24 mouse cellular contexts compared by ENCODE assay signal in the genomic region with DNA sequence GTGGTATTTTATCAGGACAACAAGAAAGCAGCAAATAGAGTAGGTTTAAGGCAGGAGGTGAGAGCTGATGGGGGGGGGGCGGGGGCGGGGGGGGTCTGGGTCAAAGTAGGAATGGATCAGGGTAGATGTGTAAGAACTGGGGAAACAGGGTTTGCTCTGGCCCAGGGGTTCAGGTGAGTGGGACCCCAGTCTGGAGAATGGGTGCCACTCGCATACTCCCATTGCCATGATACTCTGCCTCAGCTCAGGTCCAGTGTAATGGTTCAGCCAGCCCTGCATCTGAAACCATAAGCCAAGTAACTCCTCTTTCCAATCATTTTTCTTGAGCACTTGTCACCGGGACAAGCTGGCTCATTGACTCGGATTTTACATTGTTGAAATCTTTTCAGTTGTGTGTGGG. TPM values are rescaled to one million over a fixed set of nuclear protein-coding genes. Genes with fewer than 3 reads are reported as not detected.
DNase-seq lines count a peak whose midpoint lies in the region; ATAC-seq lines count a peak whose summit lies in the region.
"Had no signal": no experiment of that assay in that cellular context is flagged by ENCODE, and none has a peak within 500 bp of the region (broad histone marks: within the 10 kb centered on the region; RNA-seq: fewer than 3 reads in every experiment).

No protein-coding gene starts in this region.

- H3K27me3 ChIP-seq in hindbrain, embryonic 11.5 days (ENCODE audit: control insufficient read depth, insufficient read depth, low read length) = no peaks in the 10 kb centered on the region
- H3K27me3 ChIP-seq in hindbrain, embryonic 14.5 days (ENCODE audit: control insufficient read depth, insufficient read depth, low read length) = no peaks in the 10 kb centered on the region
- H3K27me3 ChIP-seq in neural tube, embryonic 11.5 days (ENCODE audit: control insufficient read depth, insufficient read depth, low read length) = no peaks in the 10 kb centered on the region
- no peaks in the 10 kb centered on the region for H3K27me3 ChIP-seq in midbrain, embryonic 15.5 days (replicated peaks)

- ATAC-seq in hindbrain, embryonic 11.5 days (ENCODE audit: low FRiP score) = peak; percentile 51
- ATAC-seq in hindbrain, embryonic 14.5 days (ENCODE audit: low FRiP score) = no peak
- ATAC-seq in neural tube, embryonic 11.5 days (ENCODE audit: insufficient read depth, low FRiP score, low TSS enrichment) = peak; percentile 24; the same call in 1 of the 2 replicates
- ATAC-seq in midbrain, embryonic 15.5 days (replicated peaks) = peak; percentile 43; the same call in 1 of the 2 replicates

- no peaks in the 10 kb centered on the region for H3K9me3 ChIP-seq in hindbrain, embryonic 11.5 days (ENCODE audit: control insufficient read depth, low read length)
- H3K9me3 ChIP-seq in hindbrain, embryonic 14.5 days (ENCODE audit: control insufficient read depth, low read length) = no peaks in the 10 kb centered on the region
- H3K9me3 ChIP-seq in neural tube, embryonic 11.5 days (ENCODE audit: control insufficient read depth, low read length) = no peaks in the 10 kb centered on the region
- no peaks in the 10 kb centered on the region for H3K9me3 ChIP-seq in midbrain, embryonic 15.5 days
- H3K9me3 ChIP-seq: heart, embryonic 13.5 days had no signal

- no peaks in the 10 kb centered on the region for H3K36me3 ChIP-seq in hindbrain, embryonic 11.5 days (ENCODE audit: control insufficient read depth, insufficient read depth, low read length)
- H3K36me3 ChIP-seq in hindbrain, embryonic 14.5 days (replicated peaks; ENCODE audit: control insufficient read depth, insufficient read depth) = no peaks in the 10 kb centered on the region
- H3K36me3 ChIP-seq in neural tube, embryonic 11.5 days (ENCODE audit: control insufficient read depth, insufficient read depth, low read length) = no peaks in the 10 kb centered on the region
- H3K36me3 ChIP-seq in midbrain, embryonic 15.5 days (replicated peaks) = no peaks in the 10 kb centered on the region
- H3K36me3 ChIP-seq: heart, embryonic 13.5 days had no signal

- no peak overlapping the region for H3K4me3 ChIP-seq in hindbrain, embryonic 11.5 days (ENCODE audit: low read depth, low read length)
- H3K4me3 ChIP-seq in hindbrain, embryonic 14.5 days (replicated peaks; ENCODE audit: low read length) = no peak overlapping the region
- no peak overlapping the region for H3K4me3 ChIP-seq in neural tube, embryonic 11.5 days (ENCODE audit: low read depth, low read length)
- H3K4me3 ChIP-seq in midbrain, embryonic 15.5 days = no peak overlapping the region
- H3K4me3 ChIP-seq: myocyte had no signal

- H3K9ac ChIP-seq in hindbrain, embryonic 11.5 days (ENCODE audit: low read depth, low read length) = no peak overlapping the region
- no peak overlapping the region for H3K9ac ChIP-seq in hindbrain, embryonic 14.5 days
- H3K9ac ChIP-seq in neural tube, embryonic 11.5 days (ENCODE audit: low read length) = no peak overlapping the region
- H3K9ac ChIP-seq in midbrain, embryonic 15.5 days = no peak overlapping the region

- H3K4me2 ChIP-seq in hindbrain, embryonic 11.5 days (replicated peaks; ENCODE audit: low read depth, low read length) = no peak overlapping the region
- H3K4me2 ChIP-seq in hindbrain, embryonic 14.5 days (replicated peaks) = no peak overlapping the region
- H3K4me2 ChIP-seq in neural tube, embryonic 11.5 days (ENCODE audit: low read depth) = no peak overlapping the region
- no peak overlapping the region for H3K4me2 ChIP-seq in midbrain, embryonic 15.5 days

- WGBS in hindbrain, embryonic 11.5 days = 79% methylated on average over 5 of the region's 5 CpGs
- 77% methylated on average over 5 of the region's 5 CpGs for WGBS in hindbrain, embryonic 14.5 days
- WGBS in neural tube, embryonic 11.5 days = 83% methylated on average over 5 of the region's 5 CpGs
- 83% methylated on average over 5 of the region's 5 CpGs for WGBS in midbrain, embryonic 15.5 days

- DNase-seq in hindbrain, embryonic 11.5 days (ENCODE audit: low spot score) = no peak
- DNase-seq in hindbrain, embryonic 14.5 days (ENCODE audit: low spot score) = no peak
- no peak for DNase-seq in neural tube, embryonic 11.5 days (ENCODE audit: low spot score)
- no peak for DNase-seq in neural tube, embryonic 10.5 days (ENCODE audit: extremely low spot score, low spot score)
- DNase-seq in gastrocnemius, adult 18-20 months (ENCODE audit: low spot score) = no peak
- DNase-seq in kidney, postnatal 4 days = no peak

- H3K27ac ChIP-seq in hindbrain, embryonic 11.5 days (ENCODE audit: low read depth, low read length) = no peak overlapping the region
- H3K27ac ChIP-seq in hindbrain, embryonic 14.5 days = no peak overlapping the region
- no peak overlapping the region for H3K27ac ChIP-seq in neural tube, embryonic 11.5 days (ENCODE audit: low read depth, low read length)
- no peak overlapping the region for H3K27ac ChIP-seq in midbrain, embryonic 15.5 days
- H3K27ac ChIP-seq: heart, embryonic 13.5 days; stomach, postnatal 0 days had no signal

- H3K4me1 ChIP-seq in hindbrain, embryonic 11.5 days (replicated peaks; ENCODE audit: control insufficient read depth, insufficient read depth, low read length) = no peaks in the 10 kb centered on the region
- no peaks in the 10 kb centered on the region for H3K4me1 ChIP-seq in hindbrain, embryonic 14.5 days (replicated peaks; ENCODE audit: control insufficient read depth, insufficient read depth, low read length)
- H3K4me1 ChIP-seq in neural tube, embryonic 11.5 days (ENCODE audit: control insufficient read depth, insufficient read depth, low read length) = no peaks in the 10 kb centered on the region; the same call in 1 of the 2 replicates
- peaks cover 7% of the 10 kb centered on the region; the same call in 1 of the 2 replicates for H3K4me1 ChIP-seq in midbrain, embryonic 15.5 days

RNA-seq across cellular contexts. Expression of a gene that starts 38.5 kb away (rescaled TPM):
- polyA plus RNA-seq in hindbrain, embryonic 11.5 days (2014; fragmentation: Nextera tagmentation; extraction: Ambion mirVana) = 0.07 and 0.32 TPM in 2 replicates
- polyA plus RNA-seq in hindbrain, embryonic 14.5 days (2014; fragmentation: Nextera tagmentation; extraction: Ambion mirVana) = 0.09 TPM in 1 of 2 replicates, not detected in the other
- 0.11 TPM in 1 of 2 replicates, not detected in the other for polyA plus RNA-seq in neural tube, embryonic 11.5 days (2014; fragmentation: Nextera tagmentation; extraction: Ambion mirVana)
- polyA plus RNA-seq in midbrain, embryonic 15.5 days (2015; fragmentation: Nextera tagmentation; extraction: Ambion mirVana) = 0.13 and 0.28 TPM in 2 replicates
- not detected for total RNA-seq in gastrocnemius, adult 18-20 months (2021)
- total RNA-seq: adrenal gland, adult 2 months; gastrocnemius, postnatal 10 days; heart, adult 18-20 months; heart, postnatal 36 days; layer of hippocampus, adult 18-20 months; layer of hippocampus, postnatal 36 days; left cerebral cortex, postnatal 14 days; megakaryocyte, adult 5-6 weeks had no signal
- polyA plus RNA-seq: adrenal gland, adult 2 months; liver, embryonic 16.5 days had no signal

RNA-seq across cellular contexts. Expression of a gene that starts 42.6 kb away (rescaled TPM):
- polyA plus RNA-seq in hindbrain, embryonic 11.5 days (2014; fragmentation: Nextera tagmentation; extraction: Ambion mirVana) = not detected in 2 replicates
- not detected in 2 replicates for polyA plus RNA-seq in hindbrain, embryonic 14.5 days (2014; fragmentation: Nextera tagmentation; extraction: Ambion mirVana)
- not detected in 2 replicates for polyA plus RNA-seq in neural tube, embryonic 11.5 days (2014; fragmentation: Nextera tagmentation; extraction: Ambion mirVana)
- not detected in 2 replicates for polyA plus RNA-seq in midbrain, embryonic 15.5 days (2015; fragmentation: Nextera tagmentation; extraction: Ambion mirVana)
- not detected for total RNA-seq in gastrocnemius, adult 18-20 months (2021)
- total RNA-seq: adrenal gland, adult 2 months; gastrocnemius, postnatal 10 days; heart, adult 18-20 months; heart, postnatal 36 days; layer of hippocampus, adult 18-20 months; layer of hippocampus, postnatal 36 days; left cerebral cortex, postnatal 14 days; megakaryocyte, adult 5-6 weeks had no signal
- polyA plus RNA-seq: adrenal gland, adult 2 months; C2C12; frontal cortex, adult 2 months; heart, embryonic 13.5 days; intestine, embryonic 16.5 days; kidney, embryonic 16.5 days; liver, embryonic 16.5 days; myocyte; stomach, postnatal 0 days had no signal

RNA-seq across cellular contexts. Expression of a gene that starts 58.9 kb away (rescaled TPM):
- polyA plus RNA-seq in hindbrain, embryonic 11.5 days (2014; fragmentation: Nextera tagmentation; extraction: Ambion mirVana) = 0.25 TPM in 1 of 2 replicates, not detected in the other
- not detected in 2 replicates for polyA plus RNA-seq in hindbrain, embryonic 14.5 days (2014; fragmentation: Nextera tagmentation; extraction: Ambion mirVana)
- 0.13 TPM in 1 of 2 replicates, not detected in the other for polyA plus RNA-seq in neural tube, embryonic 11.5 days (2014; fragmentation: Nextera tagmentation; extraction: Ambion mirVana)
- polyA plus RNA-seq in midbrain, embryonic 15.5 days (2015; fragmentation: Nextera tagmentation; extraction: Ambion mirVana) = not detected in 2 replicates
- not detected for total RNA-seq in gastrocnemius, adult 18-20 months (2021)
- total RNA-seq: adrenal gland, adult 2 months; gastrocnemius, postnatal 10 days; heart, adult 18-20 months; heart, postnatal 36 days; layer of hippocampus, adult 18-20 months; layer of hippocampus, postnatal 36 days; left cerebral cortex, postnatal 14 days had no signal
- polyA plus RNA-seq: C2C12; frontal cortex, adult 2 months; kidney, embryonic 16.5 days; myocyte; stomach, postnatal 0 days; urinary bladder, adult 2 months had no signal
